Mouse (Mus musculus) forebrain, embryonic 15.5 days (tissue): ENCODE measurements around the gene Ift43. TPM values are rescaled to one million over a fixed set of nuclear protein-coding genes. Genes with fewer than 3 reads are reported as not detected.

Experiments
- ATAC-seq: fragments of 200-750 bp; cut with Nextera tagmentation; replicated peaks from 2 replicates; pipeline ENCODE4 v1.8.0; 2017; ENCODE audit warnings: mild to moderate bottlenecking, moderate TSS enrichment, moderate library complexity
- H3K27ac ChIP-seq: fragments of 300-500 bp; sonication (generic); replicated peaks from 2 replicates; pipeline ENCODE4 v1.5.1; 2015; ENCODE audit warnings: mild to moderate bottlenecking, inconsistent platforms
- H3K27me3 ChIP-seq: fragments of 300-500 bp; sonication (generic); 2 replicates; pipeline ENCODE4 v1.6.1; 2015; ENCODE audit warnings: inconsistent platforms
- H3K36me3 ChIP-seq: fragments of 300-500 bp; sonication (generic); 2 replicates; pipeline ENCODE4 v1.6.1; 2015; ENCODE audit warnings: mild to moderate bottlenecking, inconsistent platforms
- H3K4me1 ChIP-seq: fragments of 300-500 bp; sonication (generic); 2 replicates; pipeline ENCODE4 v1.6.1; 2015; ENCODE audit warnings: inconsistent platforms
- H3K4me2 ChIP-seq: fragments of 300-500 bp; sonication (generic); replicated peaks from 2 replicates; pipeline ENCODE4 v1.6.1; 2015; ENCODE audit warnings: mild to moderate bottlenecking, inconsistent platforms
- H3K4me3 ChIP-seq: fragments of 300-500 bp; sonication (generic); 2 replicates; pipeline ENCODE4 v1.5.1; 2015; ENCODE audit warnings: mild to moderate bottlenecking, inconsistent platforms
- H3K9ac ChIP-seq: fragments of 300-500 bp; sonication (generic); replicated peaks from 2 replicates; pipeline ENCODE4 v1.6.1; 2015; ENCODE audit warnings: mild to moderate bottlenecking, inconsistent platforms
- H3K9me3 ChIP-seq: fragments of 300-500 bp; sonication (generic); 2 replicates; pipeline ENCODE4 v1.6.1; 2016; ENCODE audit warnings: inconsistent platforms
- WGBS: fragments of 180-500 bp; shearing (Covaris S2); methylation state at CpG from one replicate; pipeline ENCODE4 v1.1.7; 2015; ENCODE audit warnings: mixed read lengths; 5-methylcytosine and 5-hydroxymethylcytosine counted together
- polyA plus RNA-seq: library from polyadenylated mRNA; unstranded; fragments of >200 nt; fragmentation: Nextera tagmentation; extraction: Ambion mirVana; gene quantifications from 2 replicates; pipeline ENCODE4 v1.2.1, GENCODE M21; 2015

Ift43 gene
- polyA plus RNA-seq, 1 experiment from 2014 or later: 74.6 TPM

DNA sequence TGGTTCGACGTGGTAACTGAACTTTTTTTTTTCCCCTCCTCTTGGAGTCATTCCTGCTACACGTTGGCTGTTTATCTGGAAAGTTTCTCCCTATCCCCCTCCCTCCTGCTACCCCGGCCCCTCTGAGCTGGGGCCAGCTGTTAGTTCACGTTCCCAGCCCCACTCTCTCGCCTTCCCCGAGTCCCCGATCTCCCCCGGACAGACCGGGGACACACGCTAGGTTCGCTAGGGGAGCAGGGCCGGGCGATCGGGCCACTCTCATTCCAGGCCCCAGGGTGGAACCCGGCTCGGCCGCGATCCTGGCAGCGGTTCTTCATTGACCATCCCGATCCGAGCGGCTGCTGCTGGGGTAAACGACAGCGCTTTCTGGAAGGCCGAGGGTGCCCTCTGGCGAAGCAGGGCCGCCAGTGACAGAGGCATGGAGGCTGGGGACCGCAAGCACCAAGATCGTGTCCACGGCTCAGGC lies 3.1 kb upstream of the Ift43 start:
- under 1% methylated on average over 31 of the region's 31 CpGs for WGBS
- peak overlapping the region; percentile 48 for H3K4me3 ChIP-seq
- ATAC-seq: peak; percentile 73
- peak overlapping the region; percentile 76 for H3K27ac ChIP-seq
- H3K27me3 ChIP-seq: peaks cover 4% of the 10 kb centered on the region; the same call in 1 of the 2 replicates
- peaks cover 37% of the 10 kb centered on the region for H3K4me1 ChIP-seq
- H3K4me2 ChIP-seq: peak overlapping the region; percentile 87
- peak overlapping the region; percentile 50 for H3K9ac ChIP-seq
- H3K36me3 ChIP-seq: no peaks in the 10 kb centered on the region
- H3K9me3 ChIP-seq: no peaks in the 10 kb centered on the region

- no peaks in the 10 kb centered on the region for H3K9me3 ChIP-seq
- no peak overlapping the region for H3K4me2 ChIP-seq
- peaks cover 12% of the 10 kb centered on the region for H3K4me1 ChIP-seq
- peaks cover 3% of the 10 kb centered on the region; the same call in 1 of the 2 replicates for H3K36me3 ChIP-seq
- H3K4me3 ChIP-seq: no peak overlapping the region
- no peak for ATAC-seq
- no peak overlapping the region for H3K9ac ChIP-seq
- H3K27me3 ChIP-seq: no peaks in the 10 kb centered on the region
- WGBS: 87% methylated on average over 7 of the region's 7 CpGs
- no peak overlapping the region for H3K27ac ChIP-seq
Observed at GRCm38 (mm10) chr12:86085873-86086272, 3.5 kb downstream of the Ift43 start.

GRCm38 (mm10) chr12:86086550-86086949 lies 4.2 kb downstream of the Ift43 start:
- H3K9ac ChIP-seq: no peak overlapping the region
- ATAC-seq: no peak
- peaks cover 12% of the 10 kb centered on the region for H3K4me1 ChIP-seq
- 51% methylated on average over 8 of the region's 8 CpGs for WGBS
- H3K36me3 ChIP-seq: peaks cover 3% of the 10 kb centered on the region; the same call in 1 of the 2 replicates
- no peaks in the 10 kb centered on the region for H3K9me3 ChIP-seq
- no peak overlapping the region for H3K4me3 ChIP-seq
- no peaks in the 10 kb centered on the region for H3K27me3 ChIP-seq
- H3K27ac ChIP-seq: no peak overlapping the region
- H3K4me2 ChIP-seq: no peak overlapping the region

GRCm38 (mm10) chr12:86088042-86088441 lies 5.7 kb downstream of the Ift43 start:
- Histone ChIP-seq H3K4me1 (peaks cover 8% of the 10 kb centered on the region), H3K4me3 (no peak overlapping the region), H3K9me3 (no peaks in the 10 kb centered on the region), H3K27me3 (no peaks in the 10 kb centered on the region), H3K36me3 (peaks cover 3% of the 10 kb centered on the region; the same call in 1 of the 2 replicates), H3K27ac (no peak overlapping the region), H3K9ac (no peak overlapping the region), H3K4me2 (no peak overlapping the region)
- 70% methylated on average over 7 of the region's 7 CpGs for WGBS
- no peak for ATAC-seq

DNA sequence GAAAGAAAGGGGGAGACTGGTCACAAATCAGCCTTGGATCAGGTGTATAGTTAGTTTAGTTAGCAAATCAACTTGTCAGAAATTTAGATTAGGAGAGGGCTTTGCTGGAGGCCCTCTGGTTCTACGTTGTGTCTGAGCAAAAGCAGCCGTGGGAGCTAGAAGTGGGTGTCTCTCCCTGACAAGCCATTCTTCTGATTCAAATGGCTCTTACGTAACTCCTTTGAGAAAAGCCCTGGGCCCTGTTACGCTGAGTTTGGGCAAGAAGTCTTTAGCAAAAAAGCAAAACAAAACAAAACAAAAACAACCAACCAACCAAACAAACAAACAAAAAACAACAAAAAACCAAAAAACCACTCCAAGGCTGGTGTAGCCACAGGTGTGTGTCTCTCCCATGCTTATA lies 8.4 kb downstream of the Ift43 start:
- H3K36me3 ChIP-seq: peaks cover 5% of the 10 kb centered on the region
- no peak for ATAC-seq
- H3K9me3 ChIP-seq: no peaks in the 10 kb centered on the region
- H3K27ac ChIP-seq: no peak overlapping the region
- 54% methylated on average over 4 of the region's 4 CpGs for WGBS
- no peak overlapping the region for H3K4me2 ChIP-seq
- H3K27me3 ChIP-seq: no peaks in the 10 kb centered on the region
- peaks cover 4% of the 10 kb centered on the region; the same call in 1 of the 2 replicates for H3K4me1 ChIP-seq
- H3K4me3 ChIP-seq: no peak overlapping the region
- H3K9ac ChIP-seq: no peak overlapping the region

DNA sequence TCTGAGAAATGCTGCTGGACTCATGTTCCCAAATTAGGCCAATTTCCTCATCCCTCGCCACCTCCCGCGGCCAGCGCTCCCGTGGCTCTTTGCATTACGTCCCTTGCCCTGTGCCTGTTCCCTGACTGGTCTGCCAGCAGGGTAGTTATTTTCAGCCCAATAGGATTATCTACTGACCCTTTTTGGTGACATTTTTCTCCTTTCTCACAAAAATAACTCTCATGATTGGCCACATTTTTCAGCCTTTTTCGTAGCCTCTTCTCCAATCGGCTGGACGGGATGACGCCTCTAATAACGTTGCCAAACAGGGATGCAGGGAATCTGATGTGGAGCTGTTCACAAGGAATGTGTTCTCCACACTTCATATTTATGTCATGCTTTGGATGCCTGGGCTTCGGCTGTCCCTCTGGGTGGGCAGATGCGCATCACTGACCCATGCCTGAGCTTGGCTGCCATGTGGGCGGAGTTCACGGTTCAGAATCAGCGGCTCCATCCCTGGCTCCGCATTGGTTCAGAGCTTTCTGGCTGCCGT lies 9.3 kb downstream of the Ift43 start:
- H3K4me3 ChIP-seq: no peak overlapping the region
- peaks cover 4% of the 10 kb centered on the region; the same call in 1 of the 2 replicates for H3K4me1 ChIP-seq
- H3K36me3 ChIP-seq: peaks cover 7% of the 10 kb centered on the region
- H3K4me2 ChIP-seq: no peak overlapping the region
- H3K27me3 ChIP-seq: no peaks in the 10 kb centered on the region
- ATAC-seq: no peak
- no peak overlapping the region for H3K9ac ChIP-seq
- H3K9me3 ChIP-seq: no peaks in the 10 kb centered on the region
- no peak overlapping the region for H3K27ac ChIP-seq
- 39% methylated on average over 18 of the region's 18 CpGs for WGBS

DNA sequence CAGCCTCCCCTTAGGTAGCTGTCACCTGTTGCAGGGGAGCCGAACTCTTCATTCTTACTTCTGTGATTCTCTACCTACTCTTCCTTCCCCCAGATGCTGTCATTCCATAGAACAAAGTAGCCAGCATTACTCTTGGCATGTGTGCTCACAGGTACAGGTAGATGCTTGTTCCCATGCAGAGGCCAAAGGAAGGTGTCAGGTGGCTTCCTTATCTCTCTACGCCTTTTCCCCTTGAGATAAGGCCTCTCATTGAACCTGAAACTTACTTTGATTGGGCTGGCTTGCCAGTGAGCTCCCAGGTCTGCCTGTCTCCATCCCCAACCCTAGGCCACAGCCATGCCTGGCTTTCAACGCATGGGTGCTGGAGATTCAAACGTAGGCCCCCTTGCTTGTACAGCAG lies 11.7 kb downstream of the Ift43 start:
- Histone ChIP-seq H3K27me3 (no peaks in the 10 kb centered on the region), H3K9me3 (no peaks in the 10 kb centered on the region), H3K9ac (no peak overlapping the region), H3K27ac (no peak overlapping the region), H3K4me3 (no peak overlapping the region), H3K4me1 (no peaks in the 10 kb centered on the region), H3K36me3 (peaks cover 6% of the 10 kb centered on the region), H3K4me2 (no peak overlapping the region)
- WGBS: 96% methylated on average over 4 of the region's 4 CpGs
- no peak for ATAC-seq

- 90% methylated on average over 4 of the region's 4 CpGs for WGBS
- no peaks in the 10 kb centered on the region for H3K9me3 ChIP-seq
Observed at GRCm38 (mm10) chr12:86095806-86096205, 13.5 kb downstream of the Ift43 start.

GRCm38 (mm10) chr12:86097781-86098180 lies 15.4 kb downstream of the Ift43 start:
- H3K36me3 ChIP-seq: peaks cover 4% of the 10 kb centered on the region
- H3K27ac ChIP-seq: no peak overlapping the region
- no peak for ATAC-seq
- H3K4me2 ChIP-seq: no peak overlapping the region
- H3K4me3 ChIP-seq: no peak overlapping the region
- H3K9me3 ChIP-seq: no peaks in the 10 kb centered on the region
- H3K27me3 ChIP-seq: no peaks in the 10 kb centered on the region
- 63% methylated on average over 11 of the region's 11 CpGs for WGBS
- H3K4me1 ChIP-seq: peaks cover 3% of the 10 kb centered on the region; the same call in 1 of the 2 replicates
- H3K9ac ChIP-seq: no peak overlapping the region

More at GRCm38 (mm10) chr12:86095806-86096205, 13.5 kb downstream of the Ift43 start:
- no peak for ATAC-seq
- Histone ChIP-seq H3K36me3 (peaks cover 4% of the 10 kb centered on the region), H3K27ac (no peak overlapping the region), H3K4me3 (no peak overlapping the region), H3K4me2 (no peak overlapping the region), H3K4me1 (no peaks in the 10 kb centered on the region), H3K9ac (no peak overlapping the region), H3K27me3 (no peaks in the 10 kb centered on the region)

DNA sequence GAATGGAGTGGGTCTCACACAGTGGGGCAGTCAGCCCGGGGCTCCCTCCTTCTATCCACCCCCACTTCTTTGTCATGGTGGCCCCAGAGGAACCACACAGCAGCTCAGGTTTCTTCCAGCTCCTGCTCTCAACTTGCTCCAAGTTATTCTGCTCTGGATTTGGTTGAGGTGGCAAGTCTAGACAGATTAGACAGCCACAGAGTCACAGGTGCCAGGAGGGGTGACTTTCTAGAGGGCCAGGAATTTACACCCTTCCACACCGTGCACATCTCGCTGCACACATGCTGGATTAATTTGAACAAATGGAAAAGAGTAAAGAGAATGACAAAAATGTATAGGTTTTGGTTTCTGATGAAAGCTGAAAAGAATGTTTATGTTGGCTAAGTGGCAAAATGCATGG lies 18.4 kb downstream of the Ift43 start:
- no peak overlapping the region for H3K4me3 ChIP-seq
- peaks cover 3% of the 10 kb centered on the region for H3K36me3 ChIP-seq
- H3K9me3 ChIP-seq: no peaks in the 10 kb centered on the region
- no peaks in the 10 kb centered on the region for H3K27me3 ChIP-seq
- peaks cover 16% of the 10 kb centered on the region for H3K4me1 ChIP-seq
- no peak overlapping the region for H3K27ac ChIP-seq
- no peak for ATAC-seq
- no peak overlapping the region for H3K4me2 ChIP-seq
- 90% methylated on average over 3 of the region's 3 CpGs for WGBS
- H3K9ac ChIP-seq: no peak overlapping the region

GRCm38 (mm10) chr12:86102686-86103085 lies 20.3 kb downstream of the Ift43 start:
- Histone ChIP-seq H3K4me3 (no peak overlapping the region), H3K9me3 (no peaks in the 10 kb centered on the region), H3K27ac (no peak overlapping the region), H3K4me1 (peaks cover 16% of the 10 kb centered on the region), H3K9ac (no peak overlapping the region), H3K36me3 (no peaks in the 10 kb centered on the region), H3K27me3 (no peaks in the 10 kb centered on the region), H3K4me2 (no peak overlapping the region)
- no peak for ATAC-seq
- 74% methylated on average over 8 of the region's 8 CpGs for WGBS

GRCm38 (mm10) chr12:86103391-86103790 lies 21.1 kb downstream of the Ift43 start:
- WGBS: 13% methylated on average over 11 of the region's 11 CpGs
- Histone ChIP-seq H3K36me3 (no peaks in the 10 kb centered on the region), H3K4me1 (peaks cover 16% of the 10 kb centered on the region), H3K9ac (no peak overlapping the region), H3K27me3 (no peaks in the 10 kb centered on the region), H3K27ac (peak overlapping the region; percentile 15; the same call in 1 of the 2 replicates), H3K4me3 (no peak overlapping the region), H3K4me2 (no peak overlapping the region), H3K9me3 (no peaks in the 10 kb centered on the region)
- ATAC-seq: no peak

- H3K9me3 ChIP-seq: no peaks in the 10 kb centered on the region
- whole genome bisulfite sequencing: 35% methylated on average over 8 of the region's 8 CpGs
- H3K4me3 ChIP-seq: no peak overlapping the region
- no peaks in the 10 kb centered on the region for H3K27me3 ChIP-seq
- H3K9ac ChIP-seq: no peak overlapping the region
- H3K4me2 ChIP-seq: no peak overlapping the region
- no peaks in the 10 kb centered on the region for H3K36me3 ChIP-seq
- no peak for ATAC-seq
- 0 out of 2 replicates have a peak overlapping the region, but pooled peaks have one; percentile 15 for H3K27ac ChIP-seq
- peaks cover 16% of the 10 kb centered on the region for H3K4me1 ChIP-seq
Observed at GRCm38 (mm10) chr12:86103852-86104251, 21.5 kb downstream of the Ift43 start.
